Mouse (Mus musculus): ENCODE results near the gene Nudt16. TPM values are rescaled to one million over a fixed set of nuclear protein-coding genes. Genes with fewer than 3 reads are reported as not detected.
"Not testable (repeated sequence)": the region's sequence is repeated elsewhere in the genome, so short reads cannot be mapped to it uniquely, and the experiment has no call there.

The Nudt16 gene
- 9.1 and 10.0 TPM in 2 replicates for polyA plus RNA-seq (2012; rRNA removed)

DNA sequence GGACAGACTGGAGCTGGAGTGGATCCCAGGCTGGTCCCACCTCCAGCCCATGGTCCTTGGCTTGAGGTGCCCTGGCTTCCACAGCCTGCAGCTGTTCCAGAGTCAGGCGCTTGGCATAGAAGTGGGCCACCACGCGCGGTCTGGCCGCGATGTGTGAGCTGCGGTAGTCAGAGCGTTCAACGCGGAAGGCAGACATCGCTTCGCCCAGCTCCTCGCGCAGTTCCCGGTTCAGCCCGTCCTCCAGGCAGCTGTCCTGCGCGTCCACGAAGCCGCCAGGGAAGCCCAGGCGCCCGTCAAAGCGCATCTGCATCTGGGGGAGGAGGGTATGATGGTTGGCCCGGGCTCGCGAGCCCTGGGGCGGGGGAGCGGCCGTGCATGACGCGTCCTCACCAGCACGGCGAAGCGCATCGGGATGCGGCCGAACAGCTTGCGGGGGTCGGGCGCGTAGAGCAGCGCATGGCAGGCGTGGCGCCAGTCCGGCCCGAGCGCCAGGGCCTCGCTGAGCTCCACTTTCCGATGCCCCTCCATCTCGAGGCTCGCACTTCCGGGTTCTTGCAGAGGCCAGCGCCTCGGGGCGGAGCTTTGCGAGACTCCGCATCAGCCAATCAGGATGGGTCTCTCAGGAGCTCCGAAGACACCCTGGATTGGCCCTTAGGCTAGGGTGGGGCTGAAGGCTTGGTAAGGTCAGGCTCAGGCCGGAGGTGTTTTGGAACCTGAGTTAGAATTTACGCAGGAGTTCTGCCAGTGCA, at the start of gene Nudt16:
Gene Nudt16, minus strand, starts transcription at position 572 of the 749 bp plus-strand sequence.
- under 1% methylated on average over 60 of the region's 60 CpGs for WGBS
- Histone ChIP-seq H3K4me1 (ENCODE audit: control insufficient read depth, insufficient read depth, low read length) (no peaks in the 10 kb centered on the region), H3K4me3 (ENCODE audit: insufficient read depth, low read depth, low read length) (peak within 1 kb of the TSS; percentile 89), H3K27ac (ENCODE audit: insufficient read depth, low read depth, low read length) (peak within 1 kb of the TSS; percentile 60), H3K36me3 (ENCODE audit: control insufficient read depth, insufficient read depth, low read length) (no peaks in the 10 kb centered on the region), H3K27me3 (replicated peaks; ENCODE audit: control insufficient read depth, insufficient read depth, low read length) (no peaks in the 10 kb centered on the region)
- DNase-seq, result peak; percentile 96
- TF ChIP-seq CTCF (conservative IDR thresholded peaks at IDR 0.05; ENCODE audit: insufficient read depth, insufficient read length, low read depth, low read length) (no peak), POLR2A (IDR thresholded peaks at IDR 0.05; ENCODE audit: low read depth, low read length) (peak; percentile 32)

DNA sequence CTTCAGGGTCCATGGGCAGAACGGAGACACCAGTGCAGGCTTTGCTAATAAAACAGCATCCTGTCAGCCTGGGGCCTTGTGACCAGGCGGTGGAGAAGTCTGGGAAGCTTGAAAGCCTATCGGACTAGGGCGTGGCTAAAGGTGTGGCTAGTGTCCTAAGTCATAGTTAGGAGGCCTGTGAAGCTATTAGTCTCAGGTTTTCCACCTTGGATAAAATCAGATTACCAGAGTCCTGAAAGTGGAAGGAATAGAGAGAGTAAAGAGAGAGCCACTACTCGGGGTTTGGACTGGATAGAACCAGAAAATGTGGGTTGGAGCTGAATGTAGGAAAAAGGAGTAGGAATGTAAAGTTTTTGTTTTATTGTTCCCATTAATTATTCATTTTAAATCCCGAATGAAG, 13.4 kb upstream of the Nudt16 start, which contains the start of gene 1700080E11Rik:
Gene 1700080E11Rik, minus strand, starts transcription at position 101 of the 400 bp plus-strand sequence.
- 77% methylated on average over 6 of the region's 6 CpGs for WGBS

DNA sequence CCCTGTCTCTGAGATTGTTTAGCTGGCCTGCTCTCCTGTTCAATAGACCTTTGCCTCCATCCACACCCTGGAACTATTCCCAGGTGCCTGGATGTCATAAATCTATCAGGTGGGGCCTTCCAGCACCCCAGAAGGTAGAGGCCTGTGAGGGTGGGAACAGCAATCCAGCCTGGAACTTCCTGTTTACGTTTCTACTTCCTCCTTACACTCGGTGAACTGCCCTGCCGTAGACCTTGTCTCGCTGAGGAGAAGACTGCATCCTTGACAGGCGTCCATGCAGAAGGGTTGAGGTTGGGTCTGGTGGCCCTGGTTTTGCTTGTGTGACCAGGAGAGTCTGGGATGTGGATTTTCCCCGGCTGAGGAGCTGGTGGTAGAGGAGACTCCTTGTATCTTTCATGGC, 7.6 kb upstream of the Nudt16 start:
- no peak for TF ChIP-seq POLR2A (IDR thresholded peaks at IDR 0.05; ENCODE audit: low read depth, low read length)
- no peak for TF ChIP-seq CTCF (conservative IDR thresholded peaks at IDR 0.05; ENCODE audit: insufficient read depth, insufficient read length, low read depth, low read length)
- WGBS, result 51% methylated on average over 6 of the region's 6 CpGs
- no peaks in the 10 kb centered on the region for H3K4me1 ChIP-seq (ENCODE audit: control insufficient read depth, insufficient read depth, low read length)
- no peak overlapping the region for H3K4me3 ChIP-seq (ENCODE audit: insufficient read depth, low read depth, low read length)
- H3K27me3 ChIP-seq (replicated peaks; ENCODE audit: control insufficient read depth, insufficient read depth, low read length), result no peaks in the 10 kb centered on the region
- H3K36me3 ChIP-seq (ENCODE audit: control insufficient read depth, insufficient read depth, low read length), result no peaks in the 10 kb centered on the region
- H3K27ac ChIP-seq (ENCODE audit: insufficient read depth, low read depth, low read length), result no peak overlapping the region
- DNase-seq, result no peak

More for the DNA sequence above, 13.4 kb upstream of the Nudt16 start, which contains the start of gene 1700080E11Rik:
- DNase-seq, result no peak
- Histone ChIP-seq H3K4me1 (ENCODE audit: control insufficient read depth, insufficient read depth, low read length) (no peaks in the 10 kb centered on the region), H3K36me3 (ENCODE audit: control insufficient read depth, insufficient read depth, low read length) (no peaks in the 10 kb centered on the region), H3K27me3 (replicated peaks; ENCODE audit: control insufficient read depth, insufficient read depth, low read length) (no peaks in the 10 kb centered on the region), H3K27ac (ENCODE audit: insufficient read depth, low read depth, low read length) (no peak within 1 kb of the TSS), H3K4me3 (ENCODE audit: insufficient read depth, low read depth, low read length) (no peak within 1 kb of the TSS)
- TF ChIP-seq CTCF (conservative IDR thresholded peaks at IDR 0.05; ENCODE audit: insufficient read depth, insufficient read length, low read depth, low read length), result no peak
- TF ChIP-seq POLR2A (IDR thresholded peaks at IDR 0.05; ENCODE audit: low read depth, low read length), result no peak

DNA sequence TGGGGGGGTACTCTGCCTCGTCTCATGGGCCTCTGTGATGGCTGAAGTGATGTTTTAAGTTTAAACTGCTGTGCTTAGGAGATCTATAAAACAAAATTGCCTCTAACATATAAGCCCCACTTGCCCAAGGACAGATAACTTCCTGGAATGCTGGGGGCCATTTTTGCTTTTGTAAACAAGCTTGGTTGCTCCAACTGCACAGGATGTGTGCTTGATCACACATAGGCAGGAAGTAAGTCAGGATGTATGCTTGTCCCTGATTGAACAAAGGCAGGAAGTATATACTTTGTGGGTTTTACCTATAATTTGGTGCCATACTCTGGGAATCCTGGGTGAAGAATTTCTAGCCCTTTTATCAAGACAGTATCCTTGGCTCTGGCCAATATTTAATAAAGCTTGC, 4.8 kb upstream of the Nudt16 start:
- H3K36me3 ChIP-seq (ENCODE audit: control insufficient read depth, insufficient read depth, low read length), result no peaks in the 10 kb centered on the region

DNA sequence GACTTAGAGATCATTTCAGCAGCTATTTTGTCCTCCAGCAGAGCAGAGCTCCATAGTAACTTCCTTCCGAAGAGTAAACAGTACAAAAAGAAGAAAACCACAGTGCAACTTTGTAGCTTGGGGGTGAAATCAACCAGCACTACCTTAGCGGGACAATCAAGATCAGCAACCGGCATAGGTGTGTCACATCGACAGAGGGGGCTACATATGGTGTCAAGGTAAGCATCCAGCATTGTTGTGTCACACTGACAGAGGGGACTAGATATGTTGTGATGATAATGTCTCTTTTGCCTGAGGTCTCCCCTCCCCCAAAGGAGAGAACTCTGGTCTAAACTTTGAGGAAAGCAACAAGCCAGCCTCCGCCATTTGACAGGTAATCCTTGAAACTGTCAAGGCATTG, 2.9 kb upstream of the Nudt16 start:
- WGBS, result 83% methylated on average over 5 of the region's 5 CpGs
- Histone ChIP-seq H3K4me1 (ENCODE audit: control insufficient read depth, insufficient read depth, low read length) (no peaks in the 10 kb centered on the region), H3K36me3 (ENCODE audit: control insufficient read depth, insufficient read depth, low read length) (no peaks in the 10 kb centered on the region), H3K27ac (ENCODE audit: insufficient read depth, low read depth, low read length) (no peak overlapping the region), H3K27me3 (replicated peaks; ENCODE audit: control insufficient read depth, insufficient read depth, low read length) (no peaks in the 10 kb centered on the region), H3K4me3 (ENCODE audit: insufficient read depth, low read depth, low read length) (no peak overlapping the region)
- no peak for DNase-seq
- no peak for TF ChIP-seq CTCF (conservative IDR thresholded peaks at IDR 0.05; ENCODE audit: insufficient read depth, insufficient read length, low read depth, low read length)
- TF ChIP-seq POLR2A (IDR thresholded peaks at IDR 0.05; ENCODE audit: low read depth, low read length), result no peak

More for the DNA sequence above, 4.8 kb upstream of the Nudt16 start:
- TF ChIP-seq POLR2A (IDR thresholded peaks at IDR 0.05; ENCODE audit: low read depth, low read length) (no peak), CTCF (conservative IDR thresholded peaks at IDR 0.05; ENCODE audit: insufficient read depth, insufficient read length, low read depth, low read length) (no peak)
- H3K4me1 ChIP-seq (ENCODE audit: control insufficient read depth, insufficient read depth, low read length), result no peaks in the 10 kb centered on the region
- 43% methylated on average over 1 of the region's 1 CpGs for WGBS
- no peak overlapping the region for H3K4me3 ChIP-seq (ENCODE audit: insufficient read depth, low read depth, low read length)
- no peak overlapping the region for H3K27ac ChIP-seq (ENCODE audit: insufficient read depth, low read depth, low read length)
- no peak for DNase-seq
- no peaks in the 10 kb centered on the region for H3K27me3 ChIP-seq (replicated peaks; ENCODE audit: control insufficient read depth, insufficient read depth, low read length)

DNA sequence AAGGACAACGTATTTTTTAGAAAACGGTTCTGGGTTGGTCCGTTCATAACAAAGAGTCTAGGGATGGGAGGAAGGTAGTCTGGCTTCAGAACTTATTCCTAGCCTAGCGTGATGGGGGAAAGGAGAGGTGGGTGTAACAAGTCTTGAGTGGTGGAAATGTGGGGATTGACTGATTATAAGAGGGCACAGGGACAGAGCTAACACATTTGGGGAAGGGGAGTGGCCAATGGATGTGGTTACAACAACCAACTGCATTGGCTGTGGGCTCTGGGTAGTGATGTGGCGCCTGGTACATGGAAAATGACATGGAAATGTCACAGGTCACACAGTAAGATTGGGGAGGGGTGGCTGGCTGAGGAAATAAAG, 361 bp upstream of the Nudt16 start:
- H3K36me3 ChIP-seq (ENCODE audit: control insufficient read depth, insufficient read depth, low read length), result no peaks in the 10 kb centered on the region
- WGBS, result 22% methylated on average over 5 of the region's 5 CpGs
- TF ChIP-seq CTCF (conservative IDR thresholded peaks at IDR 0.05; ENCODE audit: insufficient read depth, insufficient read length, low read depth, low read length) (no peak), POLR2A (IDR thresholded peaks at IDR 0.05; ENCODE audit: low read depth, low read length) (no peak)
- no peaks in the 10 kb centered on the region for H3K27me3 ChIP-seq (replicated peaks; ENCODE audit: control insufficient read depth, insufficient read depth, low read length)
- no peaks in the 10 kb centered on the region for H3K4me1 ChIP-seq (ENCODE audit: control insufficient read depth, insufficient read depth, low read length)
- peak overlapping the region; percentile 89 for H3K4me3 ChIP-seq (ENCODE audit: insufficient read depth, low read depth, low read length)
- no peak for DNase-seq
- H3K27ac ChIP-seq (ENCODE audit: insufficient read depth, low read depth, low read length), result peak overlapping the region; percentile 21; the same call in 1 of the 2 replicates

DNA sequence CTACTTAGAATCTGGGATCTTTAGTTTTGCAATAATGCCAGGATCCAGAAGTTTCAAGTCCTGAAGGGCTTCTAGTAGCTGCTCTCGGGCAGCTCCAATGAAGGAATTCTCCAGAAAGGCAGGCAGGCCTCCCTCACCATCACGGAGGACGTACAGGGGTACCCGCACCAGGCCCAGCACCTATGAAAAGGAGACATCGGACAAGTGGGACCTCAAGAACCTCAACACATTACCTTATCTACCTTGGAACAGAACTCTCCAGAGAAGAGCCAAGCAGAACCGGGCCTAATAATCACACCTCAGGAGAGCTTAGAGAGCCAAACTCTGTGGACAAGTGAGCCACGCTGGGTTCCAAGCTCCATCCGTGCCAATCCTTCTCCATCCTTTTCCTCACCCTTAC, 1.3 kb downstream of the Nudt16 start:
- H3K27me3 ChIP-seq (replicated peaks; ENCODE audit: control insufficient read depth, insufficient read depth, low read length), result no peaks in the 10 kb centered on the region
- H3K27ac ChIP-seq (ENCODE audit: insufficient read depth, low read depth, low read length), result no peak overlapping the region
- no peak for DNase-seq
- WGBS, result 97% methylated on average over 8 of the region's 8 CpGs
- no peaks in the 10 kb centered on the region for H3K4me1 ChIP-seq (ENCODE audit: control insufficient read depth, insufficient read depth, low read length)
- no peaks in the 10 kb centered on the region for H3K36me3 ChIP-seq (ENCODE audit: control insufficient read depth, insufficient read depth, low read length)
- TF ChIP-seq CTCF (conservative IDR thresholded peaks at IDR 0.05; ENCODE audit: insufficient read depth, insufficient read length, low read depth, low read length) (no peak), POLR2A (IDR thresholded peaks at IDR 0.05; ENCODE audit: low read depth, low read length) (no peak)
- H3K4me3 ChIP-seq (ENCODE audit: insufficient read depth, low read depth, low read length), result no peak overlapping the region

DNA sequence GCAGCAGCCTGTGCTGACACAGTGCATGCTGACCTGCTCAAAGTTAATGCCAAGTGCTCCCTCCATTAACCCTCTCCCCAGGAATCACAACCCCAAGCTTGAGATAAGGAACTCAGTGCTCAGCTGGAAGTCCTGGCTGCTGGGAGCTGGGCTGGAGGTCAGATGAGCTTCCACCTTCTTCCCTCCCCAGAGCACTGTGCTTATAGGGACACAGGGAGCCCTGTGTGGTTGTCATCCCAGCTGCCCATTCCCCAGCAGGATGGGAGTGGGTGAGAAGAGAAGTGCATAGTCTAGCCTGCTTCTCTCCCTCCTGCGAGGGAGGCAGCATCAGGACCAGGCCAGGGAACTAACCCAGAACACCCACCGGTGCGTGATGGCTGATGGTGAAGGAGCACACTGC, 6.4 kb downstream of the Nudt16 start:
- not testable (repeated sequence) for H3K4me1 ChIP-seq (ENCODE audit: control insufficient read depth, insufficient read depth, low read length); H3K27me3 ChIP-seq (replicated peaks; ENCODE audit: control insufficient read depth, insufficient read depth, low read length); H3K36me3 ChIP-seq (ENCODE audit: control insufficient read depth, insufficient read depth, low read length); H3K27ac ChIP-seq (ENCODE audit: insufficient read depth, low read depth, low read length); H3K4me3 ChIP-seq (ENCODE audit: insufficient read depth, low read depth, low read length); DNase-seq
- WGBS, result 84% methylated on average over 3 of the region's 3 CpGs
